Mouse (Mus musculus): ENCODE data around the gene Wdr35. TPM values are rescaled to one million over a fixed set of nuclear protein-coding genes. Genes with fewer than 3 reads are reported as not detected.

The Wdr35 gene
- polyA plus RNA-seq, 1 experiment from 2014 or later, result 14.4 TPM

DNA sequence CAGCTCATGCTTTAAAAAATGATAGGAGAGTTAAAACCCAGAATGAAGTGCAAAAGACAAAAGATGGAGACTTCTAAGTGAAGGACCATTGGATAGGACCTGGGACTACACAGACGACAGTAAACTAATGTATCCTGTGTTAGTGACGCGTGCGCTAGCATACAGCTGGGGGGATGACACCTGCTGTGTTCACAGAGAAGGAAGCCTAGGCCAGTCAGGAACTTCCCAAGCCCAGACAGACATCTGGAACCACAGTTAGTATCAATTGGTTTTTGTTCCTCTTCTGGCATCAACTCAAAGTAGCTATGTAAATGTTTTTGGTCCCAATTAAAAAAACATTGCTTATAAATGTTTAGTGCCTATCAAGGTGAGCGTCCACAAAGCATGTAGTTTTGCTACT lies 66.5 kb downstream of the Wdr35 start:
- ATAC-seq (ENCODE audit: insufficient number of reproducible peaks, insufficient read depth, low FRiP score, low read depth), result no peak
- Histone ChIP-seq H3K4me3 (ENCODE audit: control insufficient read depth in 1 of 2, insufficient read depth in 1 of 2, low read depth in 1 of 2, low read length in 2 of 2) (no peak overlapping the region), H3K36me3 (ENCODE audit: control insufficient read depth, insufficient read depth, low read length) (no peaks in the 10 kb centered on the region; the same call in 1 of the 2 replicates), H3K27me3 (ENCODE audit: control insufficient read depth, insufficient read depth, low read length) (no peaks in the 10 kb centered on the region), H3K27ac (replicated peaks in 1 of 2; ENCODE audit: control insufficient read depth in 1 of 2, insufficient read depth in 1 of 2, low read depth in 2 of 2, low read length in 2 of 2) (no peak overlapping the region), H3K4me2 (ENCODE audit: low read length) (no peak overlapping the region), H3K9ac (ENCODE audit: low read length) (no peak overlapping the region), H3K9me3 (ENCODE audit: control insufficient read depth, low read length) (no peaks in the 10 kb centered on the region), H3K4me1 (ENCODE audit: control insufficient read depth in 2 of 2, insufficient read depth in 2 of 2, low read length in 2 of 2) (no peaks in the 10 kb centered on the region)
- 82% methylated on average over 5 of the region's 5 CpGs for WGBS

DNA sequence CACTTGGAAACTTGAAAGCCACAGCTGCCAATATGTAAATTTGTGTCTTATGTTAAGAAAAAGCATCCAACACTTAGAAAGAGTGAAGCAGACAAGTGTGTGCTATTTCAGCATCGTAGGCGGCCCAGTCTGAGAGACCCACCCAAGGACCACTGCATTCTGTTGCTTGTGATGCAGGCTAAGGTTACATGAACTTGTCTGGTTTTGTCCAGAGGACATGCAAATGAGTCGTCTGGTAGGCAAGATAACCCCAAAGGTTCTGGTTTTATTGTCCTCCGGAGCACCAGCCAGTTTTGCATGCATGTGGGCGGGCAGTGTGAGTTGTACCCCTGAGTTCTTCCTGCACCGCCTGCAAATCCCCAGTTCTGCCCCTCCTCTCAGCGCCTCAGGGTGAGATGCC lies 67.0 kb downstream of the Wdr35 start:
- no peak overlapping the region for H3K9ac ChIP-seq (ENCODE audit: low read length)
- H3K4me3 ChIP-seq (ENCODE audit: control insufficient read depth in 1 of 2, insufficient read depth in 1 of 2, low read depth in 1 of 2, low read length in 2 of 2), result no peak overlapping the region
- WGBS, result 65% methylated on average over 7 of the region's 7 CpGs
- no peak overlapping the region for H3K27ac ChIP-seq (replicated peaks in 1 of 2; ENCODE audit: control insufficient read depth in 1 of 2, insufficient read depth in 1 of 2, low read depth in 2 of 2, low read length in 2 of 2)
- no peaks in the 10 kb centered on the region for H3K27me3 ChIP-seq (ENCODE audit: control insufficient read depth, insufficient read depth, low read length)
- H3K4me2 ChIP-seq (ENCODE audit: low read length), result no peak overlapping the region
- no peaks in the 10 kb centered on the region for H3K4me1 ChIP-seq (ENCODE audit: control insufficient read depth in 2 of 2, insufficient read depth in 2 of 2, low read length in 2 of 2)
- H3K36me3 ChIP-seq (ENCODE audit: control insufficient read depth, insufficient read depth, low read length), result no peaks in the 10 kb centered on the region; the same call in 1 of the 2 replicates
- no peak for ATAC-seq (ENCODE audit: insufficient number of reproducible peaks, insufficient read depth, low FRiP score, low read depth)
- no peaks in the 10 kb centered on the region for H3K9me3 ChIP-seq (ENCODE audit: control insufficient read depth, low read length)

DNA sequence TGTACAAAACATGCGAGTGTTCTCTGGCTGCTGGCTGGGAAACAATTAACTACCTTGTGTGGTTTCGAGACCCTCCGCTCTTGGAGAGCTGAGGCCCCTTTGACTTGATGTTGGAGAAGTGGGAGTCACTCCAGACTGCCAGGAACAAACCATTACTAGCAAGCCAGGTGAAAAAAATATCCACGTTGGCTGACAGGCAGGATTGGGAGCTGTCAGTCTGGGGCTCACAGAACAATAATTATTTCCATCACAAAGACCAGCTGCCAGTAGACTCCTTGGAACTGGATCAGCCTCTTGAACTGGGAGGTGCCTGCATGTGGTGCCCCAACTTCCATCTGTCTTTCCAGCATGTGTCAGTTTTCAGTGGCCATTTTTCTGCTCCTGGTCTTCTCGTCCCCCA lies 68.6 kb downstream of the Wdr35 start:
- H3K27ac ChIP-seq (replicated peaks in 1 of 2; ENCODE audit: control insufficient read depth in 1 of 2, insufficient read depth in 1 of 2, low read depth in 2 of 2, low read length in 2 of 2), result no peak overlapping the region
- 88% methylated on average over 5 of the region's 5 CpGs for WGBS

DNA sequence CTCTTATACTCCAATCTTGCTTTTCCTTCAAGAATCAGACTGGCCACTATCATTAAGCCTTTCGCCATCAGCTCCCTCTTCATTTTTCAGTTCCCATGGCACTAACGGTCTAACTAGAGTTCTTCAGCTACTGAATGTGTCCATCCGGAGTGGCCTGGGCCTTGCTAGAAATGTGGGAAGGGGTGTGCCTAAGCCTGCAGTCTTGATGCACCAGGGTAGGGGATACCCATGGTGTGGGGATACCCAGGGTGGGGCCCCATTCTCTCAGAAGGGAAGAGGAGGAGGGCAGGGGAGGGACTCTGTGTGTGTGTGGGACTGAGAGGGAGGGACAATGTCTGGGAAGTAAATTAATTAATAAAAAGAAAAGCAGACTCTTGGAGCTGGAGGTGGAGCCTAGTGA lies 69.1 kb downstream of the Wdr35 start:
- H3K36me3 ChIP-seq (ENCODE audit: control insufficient read depth, insufficient read depth, low read length), result no peaks in the 10 kb centered on the region; the same call in 1 of the 2 replicates
- ATAC-seq (ENCODE audit: insufficient number of reproducible peaks, insufficient read depth, low FRiP score, low read depth), result no peak
- no peaks in the 10 kb centered on the region for H3K27me3 ChIP-seq (ENCODE audit: control insufficient read depth, insufficient read depth, low read length)
- H3K27ac ChIP-seq (replicated peaks in 1 of 2; ENCODE audit: control insufficient read depth in 1 of 2, insufficient read depth in 1 of 2, low read depth in 2 of 2, low read length in 2 of 2), result no peak overlapping the region
- 79% methylated on average over 3 of the region's 3 CpGs for WGBS
- H3K4me1 ChIP-seq (ENCODE audit: control insufficient read depth in 2 of 2, insufficient read depth in 2 of 2, low read length in 2 of 2), result no peaks in the 10 kb centered on the region
- H3K9ac ChIP-seq (ENCODE audit: low read length), result no peak overlapping the region
- H3K4me3 ChIP-seq (ENCODE audit: control insufficient read depth in 1 of 2, insufficient read depth in 1 of 2, low read depth in 1 of 2, low read length in 2 of 2), result no peak overlapping the region
- no peak overlapping the region for H3K4me2 ChIP-seq (ENCODE audit: low read length)
- no peaks in the 10 kb centered on the region for H3K9me3 ChIP-seq (ENCODE audit: control insufficient read depth, low read length)

More for the DNA sequence above, 68.6 kb downstream of the Wdr35 start:
- H3K9me3 ChIP-seq (ENCODE audit: control insufficient read depth, low read length), result no peaks in the 10 kb centered on the region
- no peaks in the 10 kb centered on the region; the same call in 1 of the 2 replicates for H3K36me3 ChIP-seq (ENCODE audit: control insufficient read depth, insufficient read depth, low read length)
- H3K4me3 ChIP-seq (ENCODE audit: control insufficient read depth in 1 of 2, insufficient read depth in 1 of 2, low read depth in 1 of 2, low read length in 2 of 2), result no peak overlapping the region
- no peaks in the 10 kb centered on the region for H3K27me3 ChIP-seq (ENCODE audit: control insufficient read depth, insufficient read depth, low read length)
- H3K4me2 ChIP-seq (ENCODE audit: low read length), result no peak overlapping the region
- ATAC-seq (ENCODE audit: insufficient number of reproducible peaks, insufficient read depth, low FRiP score, low read depth), result no peak
- no peak overlapping the region for H3K9ac ChIP-seq (ENCODE audit: low read length)
- no peaks in the 10 kb centered on the region for H3K4me1 ChIP-seq (ENCODE audit: control insufficient read depth in 2 of 2, insufficient read depth in 2 of 2, low read length in 2 of 2)

DNA sequence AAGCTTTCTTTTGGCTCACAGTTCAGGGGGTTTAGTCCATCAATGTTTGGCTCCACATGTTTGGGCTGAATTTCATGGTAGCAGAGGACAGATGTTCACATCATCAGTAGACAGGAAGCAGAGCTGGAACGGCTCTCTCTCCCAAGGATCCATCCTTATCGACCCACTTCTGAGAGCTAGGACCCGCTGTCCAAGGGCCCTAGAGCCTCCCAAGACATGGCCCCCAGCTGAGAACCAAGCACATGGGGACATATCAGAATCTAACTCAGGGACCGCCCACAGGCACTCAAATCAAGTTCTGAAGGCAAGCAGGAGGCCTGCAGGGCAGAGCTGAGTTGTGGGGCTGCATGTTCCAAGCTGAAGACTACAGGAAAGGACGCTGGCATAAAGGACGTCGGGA lies 71.0 kb downstream of the Wdr35 start:
- Histone ChIP-seq H3K27me3 (ENCODE audit: control insufficient read depth, insufficient read depth, low read length) (no peaks in the 10 kb centered on the region), H3K4me1 (ENCODE audit: control insufficient read depth in 2 of 2, insufficient read depth in 2 of 2, low read length in 2 of 2) (no peaks in the 10 kb centered on the region), H3K9me3 (ENCODE audit: control insufficient read depth, low read length) (no peaks in the 10 kb centered on the region), H3K27ac (replicated peaks in 1 of 2; ENCODE audit: control insufficient read depth in 1 of 2, insufficient read depth in 1 of 2, low read depth in 2 of 2, low read length in 2 of 2) (no peak overlapping the region), H3K4me2 (ENCODE audit: low read length) (no peak overlapping the region), H3K4me3 (ENCODE audit: control insufficient read depth in 1 of 2, insufficient read depth in 1 of 2, low read depth in 1 of 2, low read length in 2 of 2) (no peak overlapping the region), H3K36me3 (ENCODE audit: control insufficient read depth, insufficient read depth, low read length) (no peaks in the 10 kb centered on the region; the same call in 1 of the 2 replicates), H3K9ac (ENCODE audit: low read length) (no peak overlapping the region)
- ATAC-seq (ENCODE audit: insufficient number of reproducible peaks, insufficient read depth, low FRiP score, low read depth), result no peak
- 87% methylated on average over 7 of the region's 7 CpGs for WGBS

DNA sequence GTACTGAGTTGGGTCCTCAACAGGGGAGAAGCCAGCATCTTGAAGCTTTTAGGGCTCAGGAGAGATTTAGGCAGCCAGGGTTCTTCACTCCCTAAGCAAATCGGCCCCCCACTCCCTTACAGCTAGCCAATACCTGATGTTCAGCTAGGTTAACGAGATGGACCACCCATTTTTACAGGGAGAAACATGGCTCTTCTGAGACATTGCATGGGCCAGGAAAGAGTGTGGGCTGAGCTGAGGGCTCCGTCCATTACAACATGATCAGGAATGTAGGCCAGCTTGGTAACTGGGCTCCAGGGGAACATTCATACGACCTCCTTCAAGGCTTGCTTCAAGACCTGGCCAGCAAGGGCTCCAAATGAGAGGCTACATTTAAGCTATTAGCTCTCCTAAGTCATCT lies 73.0 kb downstream of the Wdr35 start:
- Histone ChIP-seq H3K27ac (replicated peaks in 1 of 2; ENCODE audit: control insufficient read depth in 1 of 2, insufficient read depth in 1 of 2, low read depth in 2 of 2, low read length in 2 of 2) (no peak overlapping the region), H3K4me1 (ENCODE audit: control insufficient read depth in 2 of 2, insufficient read depth in 2 of 2, low read length in 2 of 2) (peaks cover 0 to 4% of the 10 kb centered on the region in 2 experiments; a peak in 2 of 4 replicates), H3K4me3 (ENCODE audit: control insufficient read depth in 1 of 2, insufficient read depth in 1 of 2, low read depth in 1 of 2, low read length in 2 of 2) (no peak overlapping the region), H3K4me2 (ENCODE audit: low read length) (no peak overlapping the region), H3K36me3 (ENCODE audit: control insufficient read depth, insufficient read depth, low read length) (no peaks in the 10 kb centered on the region; the same call in 1 of the 2 replicates), H3K9me3 (ENCODE audit: control insufficient read depth, low read length) (no peaks in the 10 kb centered on the region), H3K27me3 (ENCODE audit: control insufficient read depth, insufficient read depth, low read length) (no peaks in the 10 kb centered on the region), H3K9ac (ENCODE audit: low read length) (no peak overlapping the region)
- ATAC-seq (ENCODE audit: insufficient number of reproducible peaks, insufficient read depth, low FRiP score, low read depth), result no peak
- WGBS, result 84% methylated on average over 4 of the region's 4 CpGs

DNA sequence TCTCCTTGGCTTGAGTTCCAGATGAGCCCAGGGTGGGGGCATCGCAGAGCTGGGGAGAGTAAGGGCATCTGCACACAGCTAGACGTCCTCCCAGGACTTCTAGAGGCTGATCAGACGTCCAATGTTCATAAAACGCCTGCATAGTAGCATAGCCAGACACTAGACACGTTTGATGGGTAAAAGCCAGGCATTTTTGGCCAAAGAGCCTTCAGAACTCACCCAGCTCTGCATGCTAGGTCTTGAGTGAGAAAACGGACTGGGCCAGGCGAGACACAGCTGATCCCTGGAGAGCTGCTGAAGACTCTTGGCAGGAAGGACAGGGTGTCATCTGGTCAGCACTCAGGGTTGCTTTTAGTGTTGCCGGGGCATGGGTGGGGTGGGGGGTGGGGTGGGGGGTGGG lies 74.4 kb downstream of the Wdr35 start:
- 67% methylated on average over 8 of the region's 8 CpGs for WGBS
- ATAC-seq (ENCODE audit: insufficient number of reproducible peaks, insufficient read depth, low FRiP score, low read depth), result no peak
- Histone ChIP-seq H3K36me3 (ENCODE audit: control insufficient read depth, insufficient read depth, low read length) (no peaks in the 10 kb centered on the region; the same call in 1 of the 2 replicates), H3K9ac (ENCODE audit: low read length) (no peak overlapping the region), H3K4me3 (ENCODE audit: control insufficient read depth in 1 of 2, insufficient read depth in 1 of 2, low read depth in 1 of 2, low read length in 2 of 2) (no peak overlapping the region), H3K27me3 (ENCODE audit: control insufficient read depth, insufficient read depth, low read length) (no peaks in the 10 kb centered on the region), H3K4me2 (ENCODE audit: low read length) (no peak overlapping the region), H3K4me1 (ENCODE audit: control insufficient read depth in 2 of 2, insufficient read depth in 2 of 2, low read length in 2 of 2) (peaks cover 0 to 4% of the 10 kb centered on the region in 2 experiments; a peak in 2 of 4 replicates), H3K9me3 (ENCODE audit: control insufficient read depth, low read length) (no peaks in the 10 kb centered on the region), H3K27ac (replicated peaks in 1 of 2; ENCODE audit: control insufficient read depth in 1 of 2, insufficient read depth in 1 of 2, low read depth in 2 of 2, low read length in 2 of 2) (no peak overlapping the region)

DNA sequence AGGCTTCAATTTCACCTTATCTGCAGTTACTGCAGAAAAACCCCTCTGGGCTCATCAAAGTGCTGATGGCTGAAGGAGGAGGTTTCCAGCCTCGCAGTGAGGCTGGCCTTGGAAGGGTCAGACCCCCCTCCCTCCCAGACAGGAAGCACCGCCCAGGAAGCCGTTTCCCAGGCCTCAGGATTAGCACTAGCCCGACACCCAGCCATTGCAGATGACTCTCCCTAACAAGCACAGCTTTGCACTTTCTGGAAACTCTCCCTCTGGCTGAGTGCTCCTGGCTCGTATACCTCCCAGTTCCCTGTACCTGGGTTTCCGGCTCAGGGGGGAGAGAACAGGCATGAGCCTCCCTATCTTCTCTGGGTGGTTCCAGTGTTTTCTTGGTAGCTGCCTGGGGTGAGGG lies 77.1 kb downstream of the Wdr35 start:
- no peaks in the 10 kb centered on the region for H3K36me3 ChIP-seq (ENCODE audit: control insufficient read depth, insufficient read depth, low read length)
- WGBS, result 19% methylated on average over 6 of the region's 6 CpGs
- no peak overlapping the region for H3K4me3 ChIP-seq (ENCODE audit: control insufficient read depth in 1 of 2, insufficient read depth in 1 of 2, low read depth in 1 of 2, low read length in 2 of 2)
- no peak overlapping the region for H3K27ac ChIP-seq (replicated peaks in 1 of 2; ENCODE audit: control insufficient read depth in 1 of 2, insufficient read depth in 1 of 2, low read depth in 2 of 2, low read length in 2 of 2)
- H3K9me3 ChIP-seq (ENCODE audit: control insufficient read depth, low read length), result no peaks in the 10 kb centered on the region
- H3K4me1 ChIP-seq (ENCODE audit: control insufficient read depth in 2 of 2, insufficient read depth in 2 of 2, low read length in 2 of 2), result peaks cover 0 to 4% of the 10 kb centered on the region in 2 experiments; a peak in 2 of 4 replicates
- no peaks in the 10 kb centered on the region for H3K27me3 ChIP-seq (ENCODE audit: control insufficient read depth, insufficient read depth, low read length)
- H3K4me2 ChIP-seq (ENCODE audit: low read length), result no peak overlapping the region
- ATAC-seq (ENCODE audit: insufficient number of reproducible peaks, insufficient read depth, low FRiP score, low read depth), result no peak
- H3K9ac ChIP-seq (ENCODE audit: low read length), result no peak overlapping the region

Data from heart, embryonic 14.5 days (tissue).